Comparison of ENCODE assay signal across 8 mouse cellular contexts in the genomic region with DNA sequence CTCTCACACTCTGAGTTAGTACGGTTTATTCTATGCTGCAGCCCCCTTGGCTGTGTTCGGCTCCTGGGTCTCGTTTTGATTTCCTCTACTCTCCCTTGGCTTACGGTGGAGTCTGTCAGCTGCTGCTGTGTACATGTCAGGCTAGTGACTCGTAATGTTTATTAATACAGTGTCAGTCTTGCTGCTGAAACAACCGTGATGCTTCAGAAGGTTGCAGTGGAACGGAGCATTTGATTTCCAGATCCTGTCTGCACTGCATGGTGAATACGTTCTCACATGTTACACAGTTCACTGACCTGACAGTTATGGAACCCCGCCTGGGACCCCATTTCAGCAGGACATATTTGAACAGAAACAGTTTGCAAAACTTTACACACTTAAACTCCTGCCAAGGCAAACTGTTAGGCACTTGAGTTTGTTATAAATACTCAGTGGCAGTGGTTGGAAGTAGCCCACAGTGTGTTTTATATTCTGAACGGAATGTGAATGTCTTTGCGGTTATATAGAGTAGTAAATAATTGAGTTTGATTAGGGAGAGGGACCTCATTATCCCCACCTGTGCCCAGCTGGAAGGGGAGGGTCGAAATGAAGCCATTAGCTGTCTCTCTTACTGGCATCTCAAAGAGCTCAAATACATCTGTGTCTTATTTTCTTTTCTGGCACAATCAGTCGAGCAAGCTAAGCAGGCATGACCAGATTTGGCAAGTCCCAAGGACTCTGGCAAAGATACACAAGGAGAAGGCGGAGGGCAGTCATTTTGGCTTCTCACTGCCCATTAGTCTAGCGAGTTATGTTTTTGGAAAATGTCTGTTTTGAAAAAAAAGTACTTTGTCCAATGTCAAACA.
DNase-seq lines count a peak whose midpoint lies in the region; ATAC-seq and TF ChIP-seq lines count a peak whose summit lies in the region.

No protein-coding gene starts in this region.

- ATAC-seq in lung, embryonic 14.5 days (ENCODE audit: insufficient read depth), result peak; percentile 81

- no peaks in the 10 kb centered on the region for H3K9me3 ChIP-seq in lung, embryonic 14.5 days (ENCODE audit: low read depth, low read length)

- 14% methylated on average over 15 of the region's 15 CpGs for whole genome bisulfite sequencing in lung, embryonic 14.5 days

- no peak for TF ChIP-seq CTCF in lung, embryonic 14.5 days (IDR thresholded peaks at IDR 0.05; ENCODE audit: low read depth)

- peak; percentile 34 for DNase-seq in kidney, adult 18-20 months
- DNase-seq in kidney, postnatal 25 days, result no peak
- DNase-seq in cerebellum, adult 18-20 months, result peak; percentile 21 to 38
- peak; percentile 45 for DNase-seq in gastrocnemius, postnatal 25 days
- DNase-seq in lung, embryonic 14.5 days, result peak; percentile 82
- DNase-seq in right cerebral cortex, postnatal 14 days, result no peak
- DNase-seq in spleen, postnatal 10 days (ENCODE audit: low spot score in 2 of 2), result no peak
- no peak for DNase-seq in urinary bladder, postnatal 25 days (ENCODE audit: low spot score)

- H3K27ac ChIP-seq in lung, embryonic 14.5 days (ENCODE audit: low read depth), result peak overlapping the region; percentile 52; the same call in 1 of the 2 replicates

- H3K9ac ChIP-seq in lung, embryonic 14.5 days, result no peak overlapping the region

- H3K27me3 ChIP-seq in lung, embryonic 14.5 days (ENCODE audit: insufficient read depth, low read length), result no peaks in the 10 kb centered on the region

- peaks cover 39% of the 10 kb centered on the region for H3K4me1 ChIP-seq in lung, embryonic 14.5 days (ENCODE audit: insufficient read depth)

- no peak overlapping the region for H3K4me3 ChIP-seq in lung, embryonic 14.5 days (ENCODE audit: low read depth, low read length)

- peaks cover 4% of the 10 kb centered on the region; the same call in 1 of the 2 replicates for H3K36me3 ChIP-seq in lung, embryonic 14.5 days (ENCODE audit: insufficient read depth)

- H3K4me2 ChIP-seq in lung, embryonic 14.5 days, result peak overlapping the region; percentile 33

Comparison
In these comparisons a context has a peak if more than half of its experiments do, and no peak if none do; other contexts are left out.
1. DNase-seq: peak in kidney, adult 18-20 months (single experiment), cerebellum, adult 18-20 months (2 of 2), gastrocnemius, postnatal 25 days (single experiment) and lung, embryonic 14.5 days (single experiment); none in kidney, postnatal 25 days (0 of 2), right cerebral cortex, postnatal 14 days (single experiment), spleen, postnatal 10 days (0 of 2) and urinary bladder, postnatal 25 days (single experiment).